Mouse (Mus musculus) gastrocnemius, postnatal 4 days (tissue): Measurements from ENCODE around the gene Itga4. TPM values are rescaled to one million over a fixed set of nuclear protein-coding genes. Genes with fewer than 3 reads are reported as not detected.

Source experiments
- DNase-seq, 2 experiments: peaks; one replicate each; pipeline ENCODE4 v3.0.0; 2021 to 2022; ENCODE audit warnings: low spot score in 2 of 2, mixed read lengths in 2 of 2
- total RNA-seq, 2 experiments: library from RNA; stranded (reverse); gene quantifications; 2 replicates each; pipeline ENCODE4 v1.2.3; 2021

The Itga4 gene
- total RNA-seq, 2 experiments from 2014 or later, result 12.9 to 13.4 TPM

DNA sequence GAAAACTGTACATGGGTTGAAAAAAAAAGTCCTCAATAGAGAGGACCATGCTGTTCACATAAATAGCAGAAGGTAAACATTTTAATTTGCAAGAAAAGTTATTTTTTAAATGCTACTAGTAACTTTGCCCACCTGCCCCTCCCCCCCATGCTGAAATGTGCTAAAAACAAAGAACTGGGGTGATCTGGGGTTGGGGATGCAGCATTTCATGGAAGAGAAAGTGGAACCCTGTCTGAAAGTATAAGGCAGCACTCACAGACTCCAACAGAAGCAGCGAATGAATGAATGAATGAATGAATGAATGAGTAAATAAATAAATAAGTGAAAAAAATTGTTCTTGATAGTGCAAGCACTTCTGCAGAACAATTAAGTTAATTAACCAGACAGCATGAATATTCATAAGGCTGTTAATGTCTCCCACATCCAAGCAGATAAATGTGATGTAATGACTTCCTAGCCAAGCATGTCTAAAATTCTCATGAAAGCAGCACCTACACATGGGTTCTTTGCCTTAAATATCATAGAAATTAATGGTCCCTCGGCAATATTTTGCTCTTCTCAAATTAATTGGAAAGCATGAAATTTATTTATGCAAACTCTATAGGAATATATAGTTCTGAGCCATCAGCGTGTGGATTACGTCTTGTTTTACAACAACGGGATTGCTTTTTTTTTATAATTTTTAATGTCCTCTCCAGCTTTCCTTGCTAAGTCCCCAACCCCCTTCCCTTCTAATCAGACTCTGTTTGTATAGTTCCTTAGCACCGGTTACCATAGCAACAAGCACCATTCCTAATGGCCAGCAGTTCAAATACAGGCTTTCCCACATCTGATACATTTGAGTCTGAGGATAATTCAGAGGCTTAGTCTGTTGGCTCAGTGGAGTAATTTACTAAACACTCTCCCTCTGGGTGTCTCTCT, 96.2 kb downstream of the Itga4 start:
- no peak for DNase-seq

DNA sequence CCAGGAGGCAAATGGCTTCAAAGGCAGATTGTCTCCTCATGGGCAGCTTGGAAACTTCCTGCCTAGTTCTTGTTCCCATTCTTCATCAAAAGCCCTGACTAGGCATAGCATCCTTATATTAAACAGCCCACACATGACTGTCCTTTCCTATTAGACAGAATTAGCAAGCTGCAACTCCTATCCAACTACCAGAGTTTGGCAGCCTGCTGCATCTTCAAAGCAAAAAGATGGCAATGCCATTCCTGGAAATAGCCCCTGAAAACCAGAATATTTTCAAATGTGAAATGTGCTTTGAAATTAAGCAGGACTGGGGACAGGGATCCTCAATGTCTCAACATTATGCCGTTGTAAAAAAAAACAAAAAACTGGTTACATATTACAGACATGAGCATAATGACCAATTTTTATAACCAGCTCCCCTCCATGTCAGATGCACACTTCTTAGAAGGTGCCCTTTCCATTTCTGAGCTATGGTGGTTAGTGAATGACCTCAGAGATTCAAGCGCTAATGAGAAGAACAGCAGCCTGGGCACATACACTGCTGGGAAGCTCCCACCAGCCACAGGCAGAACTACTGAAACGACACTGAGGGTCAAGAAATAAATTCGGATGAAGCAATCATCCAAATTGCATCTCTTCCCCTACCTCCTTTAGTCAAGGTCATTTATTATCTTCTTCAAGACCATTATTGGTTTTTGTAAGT, 97.0 kb downstream of the Itga4 start:
- DNase-seq, result no peak

DNA sequence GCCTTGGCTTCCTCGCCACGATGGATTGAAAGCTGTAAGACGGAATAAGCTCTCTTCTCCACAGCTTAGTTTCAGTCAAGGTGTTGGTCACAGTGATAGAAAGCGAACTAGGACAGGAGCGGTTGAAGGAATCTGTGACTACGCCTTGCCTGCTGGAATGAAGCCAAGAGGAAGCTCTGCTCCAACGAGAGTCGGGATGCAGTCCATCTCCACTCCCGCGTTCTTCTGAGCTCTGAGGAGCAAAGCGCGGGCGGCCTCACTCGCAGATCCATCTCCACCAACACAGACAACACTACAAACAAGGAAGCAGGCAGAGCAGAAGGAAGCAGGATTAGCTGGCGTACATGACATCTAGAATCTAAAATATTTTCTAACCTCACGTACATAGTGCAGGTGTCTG, 99.5 kb downstream of the Itga4 start:
- DNase-seq, result no peak

DNA sequence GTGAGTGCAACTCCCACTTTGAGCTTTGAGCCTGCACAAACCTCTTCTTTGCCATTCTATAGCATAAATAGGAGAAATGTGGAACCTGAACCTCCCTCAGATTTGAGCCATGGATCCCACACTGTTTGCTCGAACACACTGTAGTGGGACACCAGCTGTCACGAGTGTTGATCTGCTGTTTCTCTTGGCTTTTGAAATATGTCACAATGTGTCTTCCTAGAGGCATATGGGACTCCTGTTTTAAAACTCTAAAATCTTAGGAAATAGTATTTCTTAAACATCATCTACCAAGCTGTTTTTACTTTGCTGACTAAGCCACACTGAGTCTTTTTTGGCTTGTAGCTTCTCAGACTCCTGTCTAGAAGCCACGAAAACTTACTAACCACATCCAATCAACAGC, 102.6 kb downstream of the Itga4 start:
- no peak for DNase-seq

DNA sequence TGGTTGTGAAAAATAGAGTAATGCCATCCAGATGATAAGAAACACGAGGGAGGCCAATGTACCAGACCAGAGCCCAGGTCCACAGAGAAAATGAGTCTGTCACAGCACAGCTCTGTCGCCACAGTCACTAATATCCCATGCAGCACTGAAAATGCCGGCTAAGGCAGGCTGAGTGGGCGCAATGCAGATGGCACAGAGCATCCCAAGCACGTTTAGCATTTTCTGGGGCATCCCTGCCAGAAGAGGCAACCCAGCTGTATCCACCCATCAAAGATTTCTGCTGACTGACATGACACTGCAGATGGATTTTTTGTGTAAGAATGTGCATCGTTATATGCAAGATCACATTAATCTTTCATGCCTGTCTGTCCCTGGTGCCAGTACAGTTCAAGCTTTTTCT, 106.8 kb downstream of the Itga4 start:
- DNase-seq, result no peak

DNA sequence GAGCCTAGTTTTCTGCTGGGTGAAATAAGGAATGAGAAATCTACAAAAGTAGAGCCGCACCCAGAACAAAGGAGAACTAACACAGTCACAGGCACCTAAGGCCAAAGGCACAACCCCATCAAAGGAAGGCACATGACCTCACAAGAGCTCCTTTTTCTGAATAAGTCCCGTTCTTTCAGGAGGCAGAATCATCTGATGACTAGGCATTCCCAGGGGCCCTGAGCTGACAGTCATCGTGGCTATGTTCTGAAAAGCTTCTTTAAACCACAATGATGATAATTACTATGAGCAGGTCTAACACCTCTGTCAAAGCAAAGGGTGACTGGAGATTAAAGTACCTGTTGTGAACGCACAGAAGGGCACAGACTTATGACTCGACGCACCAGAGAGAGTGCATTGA, 108.7 kb downstream of the Itga4 start:
- no peak for DNase-seq

DNA sequence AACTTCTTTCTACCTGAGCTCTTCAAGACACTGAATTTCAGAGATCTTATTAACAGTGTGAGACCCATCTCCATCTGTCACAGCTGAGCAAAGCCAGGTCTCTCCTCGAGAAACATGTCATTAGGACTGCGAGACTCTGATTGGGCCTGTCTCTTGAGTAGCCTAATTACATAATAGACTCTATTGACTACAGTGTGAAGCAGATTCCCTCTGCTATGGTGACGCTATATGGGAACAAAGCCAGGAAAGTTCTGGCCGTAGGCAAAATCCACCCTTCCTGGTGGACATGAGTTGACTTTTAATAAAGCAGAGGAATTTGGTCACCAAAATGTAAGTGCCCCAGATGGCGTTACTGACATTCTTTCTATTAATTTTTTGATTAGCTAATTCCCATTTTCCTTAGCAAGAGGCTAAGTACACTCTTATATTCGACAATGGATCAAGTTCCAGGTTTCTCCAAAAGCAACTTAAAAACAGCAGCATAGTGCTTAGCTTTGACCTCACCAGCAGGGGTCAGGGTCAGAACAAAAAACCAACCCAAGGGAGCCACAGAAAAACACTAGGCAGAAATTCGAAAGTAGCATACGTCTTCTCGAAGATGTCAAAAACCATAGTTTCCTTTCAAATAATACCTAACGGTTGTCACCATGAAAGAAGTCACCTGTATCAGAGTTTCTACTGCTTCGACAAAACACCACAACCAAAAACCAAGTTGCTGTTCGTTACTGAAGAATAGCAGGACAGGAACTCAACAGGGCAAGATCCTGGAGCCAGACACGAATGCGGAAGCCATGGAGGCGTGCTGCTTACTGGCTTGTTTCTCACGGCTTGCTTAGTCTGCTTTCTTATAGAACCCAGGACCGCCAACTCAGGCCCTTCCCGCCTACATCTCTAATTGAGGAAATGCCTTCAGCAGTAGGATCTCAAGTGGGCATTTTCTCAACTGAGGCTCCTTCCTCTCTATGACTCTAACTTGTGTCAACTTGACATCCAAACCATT, 112.5 kb downstream of the Itga4 start:
- DNase-seq, result no peak

DNA sequence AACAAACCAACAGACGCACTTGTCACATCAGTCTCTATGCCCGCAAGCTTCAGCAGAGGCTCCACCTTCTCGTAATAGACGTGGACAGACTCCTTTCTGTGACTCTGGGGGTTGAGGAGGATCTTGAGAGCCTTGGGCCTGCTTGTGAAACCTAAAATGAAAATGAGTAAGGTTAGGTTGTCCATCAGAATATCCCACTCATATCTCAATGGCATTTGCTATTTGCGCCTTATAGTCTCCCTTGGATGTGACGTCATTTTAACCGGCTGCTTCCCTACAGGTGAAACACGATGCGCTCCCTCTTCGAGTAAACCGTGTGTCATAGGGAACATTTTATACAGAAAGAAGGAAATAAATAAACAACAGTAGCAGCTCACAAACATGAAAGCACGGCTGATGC, 113.4 kb downstream of the Itga4 start:
- DNase-seq, result no peak

DNA sequence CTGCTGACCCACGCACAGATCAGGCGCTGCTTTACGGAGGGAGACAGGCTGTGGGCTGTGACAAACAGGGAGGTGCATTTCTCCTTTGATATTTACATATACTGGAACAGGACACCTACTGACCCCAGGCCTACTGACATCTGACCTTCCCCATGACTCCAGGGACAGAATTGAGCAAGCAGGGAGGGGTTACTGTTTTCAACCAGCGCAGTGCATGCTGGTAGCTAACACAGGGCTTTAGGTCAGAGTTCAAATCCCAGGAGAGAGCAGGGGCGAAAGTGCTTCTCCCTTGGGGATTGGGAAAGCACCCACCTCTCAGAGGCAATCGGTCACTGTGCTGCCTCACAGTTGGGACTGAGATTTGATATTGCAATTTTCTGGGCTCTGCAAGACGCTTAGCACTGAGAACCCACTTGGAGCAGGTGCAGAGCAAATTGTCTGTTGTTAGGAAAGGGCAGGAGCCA, 113.9 kb downstream of the Itga4 start:
- DNase-seq, result no peak

DNA sequence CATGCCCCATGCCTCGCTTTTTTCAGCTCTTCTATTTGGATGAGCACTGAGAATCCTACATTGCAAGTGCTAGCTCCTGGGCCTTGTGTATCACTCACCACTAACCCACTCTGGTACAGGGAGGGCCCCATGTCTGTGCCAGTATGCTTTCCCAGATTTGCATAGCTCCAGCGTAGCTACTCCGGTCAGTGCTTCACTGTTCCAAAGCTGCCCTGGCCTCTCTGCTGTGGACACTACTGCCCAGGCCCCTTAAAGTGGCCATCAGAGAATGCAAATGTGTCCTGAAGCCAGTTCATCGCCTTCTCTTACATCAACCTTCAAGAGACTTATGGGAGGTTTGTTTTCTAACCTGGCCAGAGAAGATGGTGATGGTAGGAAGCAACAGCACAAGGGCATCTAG, 114.7 kb downstream of the Itga4 start:
- no peak for DNase-seq

DNA sequence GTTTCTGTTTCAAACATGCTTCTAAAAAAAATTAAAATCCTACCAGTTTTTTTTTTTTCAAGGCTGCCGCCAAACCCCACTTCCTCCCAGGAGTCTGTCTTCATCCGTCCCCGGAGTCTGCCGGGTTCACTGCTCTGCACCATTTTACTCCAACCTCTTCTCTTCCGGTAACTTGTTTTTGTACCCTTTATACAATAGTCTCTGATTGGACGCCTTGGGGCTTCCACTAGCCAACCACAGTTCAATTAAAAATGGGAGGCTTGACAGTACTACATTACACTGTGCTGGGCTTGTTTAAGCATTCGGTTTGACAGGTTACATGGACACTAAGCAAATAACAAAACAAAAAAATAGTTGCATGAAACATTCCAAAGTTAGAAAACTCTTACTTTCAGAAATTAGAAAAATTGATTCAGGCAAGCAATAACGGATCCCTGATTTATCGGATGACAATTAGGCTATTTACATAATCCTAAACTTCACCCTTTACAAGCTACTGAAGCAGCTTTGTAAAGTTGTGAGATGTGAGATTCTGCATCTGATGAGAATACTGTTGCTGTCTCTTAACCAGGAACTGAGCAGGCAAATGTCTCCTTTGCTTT, 115.6 kb downstream of the Itga4 start:
- no peak for DNase-seq

DNA sequence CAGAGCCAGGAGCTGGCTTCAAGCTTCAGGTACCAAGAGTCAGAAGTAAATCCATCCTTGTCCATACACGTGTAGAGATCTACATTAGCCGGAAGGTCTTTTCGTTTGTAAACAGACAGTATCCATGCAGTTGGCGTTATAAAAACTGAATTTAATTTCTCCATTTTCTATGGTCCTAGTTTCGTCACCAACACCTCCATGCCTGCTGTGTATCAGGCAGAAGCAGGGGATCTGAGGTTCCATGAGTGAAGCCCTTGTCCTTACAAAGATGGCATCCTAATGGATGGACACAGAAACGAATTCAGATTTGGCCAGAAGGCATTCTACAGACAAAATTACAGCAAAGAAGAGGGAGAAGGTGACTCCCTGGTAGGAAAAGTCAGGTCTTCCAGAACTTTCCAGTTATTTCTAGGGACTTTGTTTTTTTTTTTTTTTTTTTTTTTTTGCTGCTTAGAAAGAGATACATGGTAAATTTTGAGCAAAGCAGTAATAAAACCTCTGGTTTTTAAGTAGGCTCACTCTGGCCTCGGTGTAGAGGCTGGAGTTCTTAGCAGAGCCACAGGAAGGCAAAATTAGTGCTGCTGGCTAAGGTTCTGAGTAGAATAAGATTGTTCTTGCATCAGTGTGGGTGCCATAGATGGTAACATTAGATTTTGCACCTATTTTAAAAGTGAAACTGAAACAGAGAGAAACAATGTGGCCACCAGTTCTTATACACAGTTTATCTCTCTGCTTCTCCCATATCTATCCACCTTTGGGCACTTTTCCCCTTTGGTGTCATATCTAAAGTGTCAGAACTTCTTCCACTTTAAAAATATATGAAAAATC, 116.3 kb downstream of the Itga4 start:
- no peak for DNase-seq

DNA sequence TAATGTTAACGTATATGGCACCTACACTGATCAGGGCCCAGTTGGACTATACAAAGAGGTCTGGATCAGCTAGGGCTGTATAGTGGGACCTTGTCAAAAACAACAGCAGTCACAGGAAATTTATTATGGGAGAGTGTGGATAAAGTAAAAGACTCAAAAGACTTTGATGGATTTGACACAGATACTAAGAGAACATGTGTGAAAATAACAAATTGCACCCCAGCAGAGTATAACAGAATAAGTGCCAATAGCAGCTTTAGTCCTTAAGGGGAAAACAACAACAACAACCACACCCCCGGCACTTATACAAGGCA, 116.9 kb downstream of the Itga4 start:
- DNase-seq, result no peak

DNA sequence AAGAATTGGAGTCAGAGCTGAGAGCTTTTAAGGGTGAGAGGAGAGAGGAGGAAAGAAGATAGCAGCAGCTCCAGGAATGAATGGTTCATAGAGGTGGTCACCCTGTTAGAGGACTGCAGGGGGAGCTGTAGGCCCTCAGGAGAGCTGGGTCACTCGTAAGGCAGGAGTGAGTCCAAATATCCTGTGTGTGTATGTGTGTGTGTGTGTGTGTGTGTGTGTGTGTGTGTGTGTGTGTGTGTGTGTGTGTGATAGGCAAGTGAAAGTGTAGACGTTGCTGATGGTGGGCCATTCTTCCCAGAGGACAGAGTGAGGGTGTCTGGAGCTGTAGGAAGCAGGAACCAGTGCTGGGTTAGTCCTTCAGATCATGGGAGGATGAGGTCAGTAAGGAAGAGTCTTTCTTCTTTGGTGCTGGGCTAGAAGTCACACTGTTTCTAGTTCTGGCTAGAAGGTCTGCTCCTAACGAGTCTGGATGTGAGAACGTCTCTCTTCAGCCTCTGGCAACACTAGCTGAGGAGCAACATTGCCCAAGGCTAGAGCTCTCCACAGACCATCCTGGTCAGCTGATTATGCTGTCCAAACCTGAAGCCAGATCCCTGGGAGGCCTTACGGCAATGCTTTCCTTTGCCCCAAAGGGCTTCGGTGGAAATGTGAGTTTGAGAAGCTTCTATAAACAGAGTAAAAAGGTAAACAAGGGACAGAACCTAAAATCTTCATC, 117.4 kb downstream of the Itga4 start:
- no peak for DNase-seq

DNA sequence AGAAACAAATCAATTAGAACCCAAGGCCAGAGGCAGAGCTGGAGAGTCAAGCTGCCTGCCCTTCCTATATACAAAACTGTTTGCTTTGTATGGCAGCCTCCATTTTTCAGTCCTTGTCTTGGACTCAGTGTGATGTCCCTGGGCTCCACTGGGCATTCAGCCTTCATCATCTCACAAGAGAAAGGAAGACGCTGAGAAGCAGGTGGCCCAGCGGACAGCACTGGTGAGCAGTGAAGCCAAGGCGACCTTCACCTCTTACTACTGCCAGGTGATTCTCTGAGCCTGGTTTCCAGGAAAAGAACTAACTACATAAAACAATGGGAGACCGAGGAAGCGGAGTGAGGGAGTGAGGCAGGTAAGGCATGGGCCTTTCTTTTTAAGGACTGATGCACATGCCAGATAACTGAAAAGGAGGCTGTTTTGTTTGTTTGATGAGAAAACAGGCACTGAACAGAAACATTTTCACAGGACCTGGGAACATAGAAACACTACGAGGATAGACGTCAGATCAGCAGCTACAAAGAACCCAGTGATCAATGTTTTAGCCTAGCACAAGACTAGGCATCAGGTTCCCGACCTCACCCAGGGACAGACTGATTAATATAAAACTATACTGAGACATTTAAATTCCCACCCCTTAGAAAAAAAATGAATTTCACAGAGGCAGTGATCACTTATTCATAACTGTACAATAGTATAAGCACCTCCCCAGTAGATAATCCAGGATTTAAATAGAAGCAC, 123.3 kb downstream of the Itga4 start:
- DNase-seq, result no peak

DNA sequence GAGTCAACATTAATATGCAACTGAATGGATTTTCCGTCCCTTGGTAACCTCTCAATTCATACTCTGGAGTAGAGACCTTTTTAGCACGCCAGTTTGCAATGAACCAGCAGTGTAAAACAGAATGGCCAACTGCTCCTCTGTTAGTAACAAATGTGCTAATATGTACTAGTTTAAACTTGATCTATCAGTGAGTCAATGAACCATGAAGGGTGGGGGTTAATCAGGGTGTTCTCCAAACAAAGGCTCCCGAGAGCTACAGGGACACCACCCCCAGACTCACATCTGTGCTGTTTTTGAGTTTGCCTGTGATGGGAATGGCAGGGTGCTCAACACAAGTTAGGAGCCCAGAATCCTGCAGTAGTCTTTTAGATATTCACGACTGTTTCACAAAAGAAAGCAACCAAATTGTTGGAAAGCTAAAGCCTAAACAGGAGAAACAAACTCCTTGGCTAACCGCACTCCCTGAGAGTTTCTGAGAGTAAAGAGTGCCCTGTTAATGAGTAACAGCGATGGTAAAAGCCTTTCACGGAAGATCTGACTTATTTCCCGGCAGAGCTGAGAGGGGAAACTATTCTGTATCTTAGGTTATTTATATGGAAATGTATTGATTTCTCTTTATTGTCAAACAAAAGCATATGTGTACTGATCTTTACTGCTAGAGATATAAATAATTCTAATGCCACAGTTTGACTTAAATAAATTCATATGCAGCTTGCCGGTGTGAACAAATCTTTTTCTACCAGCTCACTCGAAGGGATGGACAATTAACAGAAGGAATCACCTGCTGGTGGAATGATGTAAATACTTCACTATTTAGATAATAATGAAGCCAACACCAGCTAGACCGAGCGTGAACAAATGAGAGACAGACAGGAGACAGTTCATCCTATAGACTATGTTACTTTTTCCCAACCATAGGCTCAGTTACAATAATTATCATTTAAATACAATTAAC, 124.1 kb downstream of the Itga4 start:
- no peak for DNase-seq
